Mouse (Mus musculus) forebrain, postnatal 0 days (tissue): ENCODE data around the gene Ap2s1. TPM values are rescaled to one million over a fixed set of nuclear protein-coding genes. Genes with fewer than 3 reads are reported as not detected.

ENCODE experiments used
- ATAC-seq: fragments of 200-750 bp; cut with Nextera tagmentation; 2 replicates; pipeline ENCODE4 v1.8.0; 2017; ENCODE audit warnings: mild to moderate bottlenecking, moderate library complexity
- DNase-seq: peaks from one replicate; pipeline ENCODE4 v3.0.0-alpha.2; 2015
- H3K27ac ChIP-seq: fragments of 300-500 bp; sonication (generic); 2 replicates; pipeline ENCODE4 v1.5.1; 2014; ENCODE audit warnings: low read depth, mild to moderate bottlenecking, antibody characterized with exemption, low read length, moderate library complexity, mixed read lengths
- H3K27me3 ChIP-seq: fragments of 300-500 bp; sonication (generic); 2 replicates; pipeline ENCODE4 v1.6.1; 2014; ENCODE audit warnings: mild to moderate bottlenecking, low read length, mixed read lengths; ENCODE audit not compliant: insufficient read depth
- H3K36me3 ChIP-seq: fragments of 300-500 bp; sonication (generic); 2 replicates; pipeline ENCODE4 v1.6.1; 2014; ENCODE audit warnings: mild to moderate bottlenecking, moderate library complexity; ENCODE audit not compliant: insufficient read depth
- H3K4me1 ChIP-seq: fragments of 300-500 bp; sonication (generic); 2 replicates; pipeline ENCODE4 v1.6.1; 2014; ENCODE audit warnings: antibody characterized with exemption; ENCODE audit not compliant: insufficient read depth
- H3K4me2 ChIP-seq: fragments of 300-500 bp; sonication (generic); 2 replicates; pipeline ENCODE4 v1.6.1; 2014; ENCODE audit warnings: low read depth, mild to moderate bottlenecking, moderate library complexity
- H3K4me3 ChIP-seq: fragments of 300-500 bp; sonication (generic); 2 replicates; pipeline ENCODE4 v1.5.1; 2014; ENCODE audit warnings: low read depth, low read length, mixed read lengths
- H3K9ac ChIP-seq: fragments of 300-500 bp; sonication (generic); 2 replicates; pipeline ENCODE4 v1.6.1; 2014; ENCODE audit warnings: mild to moderate bottlenecking
- H3K9me3 ChIP-seq: fragments of 300-500 bp; sonication (generic); 2 replicates; pipeline ENCODE4 v1.6.1; 2016; ENCODE audit warnings: low read length
- CTCF ChIP-seq: sonication (generic); IDR thresholded peaks from 2 replicates; pipeline ENCODE4 v1.5.1; 2016; ENCODE audit warnings: antibody characterized with exemption, control low read depth, low read depth
- whole genome bisulfite sequencing: fragments of 180-500 bp; shearing (Covaris S2); extraction: QIAGEN DNeasy Blood & Tissue Kit; methylation state at CpG from one replicate; pipeline ENCODE4 v1.1.7; 2014; 5-methylcytosine and 5-hydroxymethylcytosine counted together
- polyA plus RNA-seq: library from polyadenylated mRNA; unstranded; fragments of >200 nt; fragmentation: Nextera tagmentation; extraction: Ambion mirVana; gene quantifications from 2 replicates; pipeline ENCODE4 v1.2.1, GENCODE M21; 2015
- total RNA-seq: library from RNA; depleted of rRNA; stranded (reverse); fragments of >200 nt; gene quantifications from 2 replicates; pipeline ENCODE4 v1.2.3, GENCODE M21; 2014

Gene Ap2s1
- total and polyA plus RNA-seq, 2 experiments from 2014 or later: 519 to 566 TPM

DNA sequence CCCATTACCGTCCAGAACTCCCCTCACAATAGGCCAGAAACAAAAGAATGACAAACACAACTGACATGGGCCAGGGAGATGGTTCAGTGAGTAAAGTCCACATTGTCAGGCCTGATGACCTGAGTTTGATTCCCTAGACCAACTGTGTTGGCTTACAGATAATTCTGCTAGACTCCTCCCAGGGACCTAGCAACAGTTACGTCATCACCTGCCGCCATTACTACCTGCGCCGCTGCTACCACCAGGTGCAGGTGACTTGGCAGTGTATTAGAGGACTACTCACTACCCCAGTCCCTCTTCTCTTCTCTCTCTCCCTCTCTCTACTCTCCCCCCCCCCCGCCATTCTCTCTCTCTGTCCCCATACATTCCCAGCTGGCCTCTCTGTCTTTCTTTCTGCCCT lies 7.4 kb upstream of the Ap2s1 start:
- Histone ChIP-seq H3K4me3 (no peak overlapping the region), H3K27ac (no peak overlapping the region), H3K36me3 (no peaks in the 10 kb centered on the region), H3K9me3 (no peaks in the 10 kb centered on the region), H3K4me2 (no peak overlapping the region), H3K4me1 (no peaks in the 10 kb centered on the region), H3K27me3 (no peaks in the 10 kb centered on the region), H3K9ac (no peak overlapping the region)
- WGBS: 91% methylated on average over 5 of the region's 6 CpGs
- ATAC-seq: no peak
- no peak for DNase-seq
- TF ChIP-seq CTCF: no peak

- Histone ChIP-seq H3K9ac (no peak overlapping the region), H3K27me3 (no peaks in the 10 kb centered on the region), H3K4me1 (no peaks in the 10 kb centered on the region), H3K36me3 (no peaks in the 10 kb centered on the region), H3K27ac (no peak overlapping the region), H3K4me3 (no peak overlapping the region), H3K9me3 (no peaks in the 10 kb centered on the region), H3K4me2 (no peak overlapping the region)
- no peak for TF ChIP-seq CTCF
- ATAC-seq (no peak), DNase-seq (no peak)
- 71% methylated on average over 7 of the region's 7 CpGs for WGBS
These were observed 6.3 kb upstream of the Ap2s1 start for GRCm38 (mm10) chr7:16731893-16732422.

- peak overlapping the region; percentile 44 for H3K4me2 ChIP-seq
- no peak for DNase-seq
- 46% methylated on average over 10 of the region's 10 CpGs for WGBS
- H3K36me3 ChIP-seq: no peaks in the 10 kb centered on the region
- no peak overlapping the region for H3K9ac ChIP-seq
- peaks cover 6% of the 10 kb centered on the region for H3K4me1 ChIP-seq
- ATAC-seq: peak; percentile 3
- no peaks in the 10 kb centered on the region for H3K9me3 ChIP-seq
- peak overlapping the region; percentile 64 for H3K4me3 ChIP-seq
- H3K27me3 ChIP-seq: no peaks in the 10 kb centered on the region
- TF ChIP-seq CTCF: no peak
- no peak overlapping the region for H3K27ac ChIP-seq
These were observed 571 bp upstream of the Ap2s1 start for GRCm38 (mm10) chr7:16737606-16738072.

- no peak for ATAC-seq
- H3K27ac ChIP-seq: peak overlapping the region; percentile 52; the same call in 1 of the 2 replicates
- WGBS: 65% methylated on average over 10 of the region's 10 CpGs
- H3K36me3 ChIP-seq: peaks cover 13% of the 10 kb centered on the region
- peaks cover 6% of the 10 kb centered on the region for H3K4me1 ChIP-seq
- DNase-seq: no peak
- H3K9ac ChIP-seq: peak overlapping the region; percentile 92
- no peaks in the 10 kb centered on the region for H3K9me3 ChIP-seq
- H3K4me3 ChIP-seq: peak overlapping the region; percentile 64
- no peak for TF ChIP-seq CTCF
- H3K4me2 ChIP-seq: peak overlapping the region; percentile 90
- no peaks in the 10 kb centered on the region for H3K27me3 ChIP-seq
These were observed 920 bp downstream of the Ap2s1 start for GRCm38 (mm10) chr7:16739056-16739604.

GRCm38 (mm10) chr7:16745373-16745772 lies 7.2 kb downstream of the Ap2s1 start:
- Histone ChIP-seq H3K4me1 (no peaks in the 10 kb centered on the region), H3K4me2 (no peak overlapping the region), H3K4me3 (no peak overlapping the region), H3K9me3 (no peaks in the 10 kb centered on the region), H3K36me3 (peaks cover 58% of the 10 kb centered on the region), H3K27ac (no peak overlapping the region), H3K27me3 (no peaks in the 10 kb centered on the region), H3K9ac (no peak overlapping the region)
- 95% methylated on average over 4 of the region's 4 CpGs for WGBS
- DNase-seq: no peak
- ATAC-seq: no peak
- TF ChIP-seq CTCF: no peak

DNA sequence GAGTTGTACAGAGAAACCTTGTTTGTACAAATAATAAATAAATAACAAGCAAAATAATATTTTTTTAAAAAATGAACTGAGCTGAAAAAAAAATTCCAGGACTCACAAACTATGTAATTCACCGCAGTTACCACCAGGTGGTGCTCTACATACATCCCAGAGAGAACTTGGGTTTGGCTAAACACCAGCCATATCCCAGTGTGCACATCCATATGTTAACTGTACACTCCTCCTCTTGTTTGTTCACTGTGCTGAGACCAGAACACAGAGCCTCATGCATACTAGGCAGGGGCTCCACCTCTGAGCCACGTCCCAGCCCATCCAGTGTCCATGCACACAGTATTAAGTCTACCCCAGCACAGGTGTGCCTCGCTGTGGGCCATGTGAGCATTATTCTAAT lies 7.9 kb downstream of the Ap2s1 start:
- Histone ChIP-seq H3K27me3 (no peaks in the 10 kb centered on the region), H3K9me3 (no peaks in the 10 kb centered on the region), H3K4me3 (no peak overlapping the region), H3K27ac (no peak overlapping the region), H3K4me1 (no peaks in the 10 kb centered on the region), H3K4me2 (no peak overlapping the region), H3K36me3 (peaks cover 58% of the 10 kb centered on the region), H3K9ac (no peak overlapping the region)
- TF ChIP-seq CTCF: peak; percentile 83
- peak; percentile 86 for DNase-seq
- ATAC-seq: peak; percentile 45
- 51% methylated on average over 3 of the region's 3 CpGs for WGBS

- DNase-seq (no peak), ATAC-seq (no peak)
- no peaks in the 10 kb centered on the region for H3K9me3 ChIP-seq
- H3K4me2 ChIP-seq: no peak overlapping the region
- H3K36me3 ChIP-seq: peaks cover 58% of the 10 kb centered on the region
- no peak overlapping the region for H3K4me3 ChIP-seq
- TF ChIP-seq CTCF: no peak
- H3K27me3 ChIP-seq: no peaks in the 10 kb centered on the region
- H3K9ac ChIP-seq: no peak overlapping the region
- no peak overlapping the region for H3K27ac ChIP-seq
- H3K4me1 ChIP-seq: no peaks in the 10 kb centered on the region
- WGBS: 94% methylated on average over 6 of the region's 6 CpGs
These were observed 9.4 kb downstream of the Ap2s1 start for GRCm38 (mm10) chr7:16747656-16748055.
